Mouse (Mus musculus) embryonic facial prominence, embryonic 14.5 days (tissue): ENCODE measurements around the gene Nphp3. TPM values are rescaled to one million over a fixed set of nuclear protein-coding genes. Genes with fewer than 3 reads are reported as not detected.

Experiments
- ATAC-seq: fragments of 200-750 bp; cut with Nextera tagmentation; 2 replicates; pipeline ENCODE4 v1.8.0; 2017; ENCODE audit warnings: low read depth, moderate number of reproducible peaks, moderate TSS enrichment
- DNase-seq: peaks from one replicate; pipeline ENCODE4 v3.0.0-alpha.2; 2015; ENCODE audit warnings: low spot score
- H3K27ac ChIP-seq: fragments of 300-500 bp; sonication (generic); replicated peaks from 2 replicates; pipeline ENCODE4 v1.5.1; 2014; ENCODE audit warnings: low read depth, mild to moderate bottlenecking, low read length, moderate library complexity
- H3K27me3 ChIP-seq: fragments of 300-500 bp; sonication (generic); replicated peaks from 2 replicates; pipeline ENCODE4 v1.6.1; 2014; ENCODE audit warnings: low read length; ENCODE audit not compliant: control insufficient read depth, insufficient read depth
- H3K36me3 ChIP-seq: fragments of 300-500 bp; sonication (generic); 2 replicates; pipeline ENCODE4 v1.6.1; 2014; ENCODE audit warnings: low read length, mixed read lengths; ENCODE audit not compliant: control insufficient read depth, insufficient read depth
- H3K4me1 ChIP-seq: fragments of 300-500 bp; sonication (generic); 2 replicates; pipeline ENCODE4 v1.6.1; 2014; ENCODE audit warnings: antibody characterized with exemption, low read length; ENCODE audit not compliant: control insufficient read depth, insufficient read depth
- H3K4me2 ChIP-seq: fragments of 300-500 bp; sonication (generic); 2 replicates; pipeline ENCODE4 v1.6.1; 2014; ENCODE audit warnings: low read depth, mild to moderate bottlenecking, low read length, moderate library complexity, mixed read lengths
- H3K4me3 ChIP-seq: fragments of 300-500 bp; sonication (generic); 2 replicates; pipeline ENCODE4 v1.5.1; 2014; ENCODE audit warnings: low read depth, mild to moderate bottlenecking, low read length
- H3K9ac ChIP-seq: fragments of 300-500 bp; sonication (generic); 2 replicates; pipeline ENCODE4 v1.6.1; 2014; ENCODE audit warnings: low read depth, mild to moderate bottlenecking, low read length, moderate library complexity, mixed read lengths
- H3K9me3 ChIP-seq: fragments of 300-500 bp; sonication (generic); 2 replicates; pipeline ENCODE4 v1.6.1; 2016; ENCODE audit warnings: low read length; ENCODE audit not compliant: control insufficient read depth
- WGBS: fragments of 180-500 bp; shearing (Covaris S2); extraction: QIAGEN DNeasy Blood & Tissue Kit; methylation state at CpG from one replicate; pipeline ENCODE4 v1.1.7; 2014; 5-methylcytosine and 5-hydroxymethylcytosine counted together
- polyA plus RNA-seq: library from polyadenylated mRNA; unstranded; fragments of >200 nt; fragmentation: Nextera tagmentation; extraction: Ambion mirVana; gene quantifications from 2 replicates; pipeline ENCODE4 v1.2.1, GENCODE M21; 2014

Nphp3 gene
- polyA plus RNA-seq, 1 experiment from 2014 or later, result 5.1 TPM

DNA sequence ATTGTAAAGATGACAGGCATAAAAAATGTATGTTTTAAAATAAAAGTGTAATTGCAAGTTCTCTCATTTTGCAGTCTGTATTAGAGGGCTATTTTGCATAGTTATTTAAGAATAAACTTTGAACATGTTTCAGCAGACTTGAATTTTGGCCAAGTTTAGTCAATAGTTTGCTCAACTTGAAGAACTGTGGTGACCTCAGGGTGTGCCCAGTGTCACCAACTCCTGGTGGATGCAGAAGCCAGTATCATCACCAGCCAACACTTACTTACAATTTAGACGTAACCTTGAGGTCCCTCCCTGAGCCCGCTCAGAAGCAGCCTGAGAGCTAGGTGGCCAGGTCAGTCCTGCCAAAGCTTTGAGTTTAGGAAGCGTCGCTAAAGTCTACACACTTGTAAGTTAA lies 41.3 kb downstream of the Nphp3 start:
- ATAC-seq (no peak), DNase-seq (no peak)
- no peaks in the 10 kb centered on the region for H3K9me3 ChIP-seq
- WGBS, result 81% methylated on average over 4 of the region's 4 CpGs
- H3K4me3 ChIP-seq, result no peak overlapping the region
- H3K9ac ChIP-seq, result no peak overlapping the region
- no peak overlapping the region for H3K27ac ChIP-seq
- H3K36me3 ChIP-seq, result peaks cover 54% of the 10 kb centered on the region
- H3K4me1 ChIP-seq, result no peaks in the 10 kb centered on the region
- H3K4me2 ChIP-seq, result no peak overlapping the region
- no peaks in the 10 kb centered on the region for H3K27me3 ChIP-seq

DNA sequence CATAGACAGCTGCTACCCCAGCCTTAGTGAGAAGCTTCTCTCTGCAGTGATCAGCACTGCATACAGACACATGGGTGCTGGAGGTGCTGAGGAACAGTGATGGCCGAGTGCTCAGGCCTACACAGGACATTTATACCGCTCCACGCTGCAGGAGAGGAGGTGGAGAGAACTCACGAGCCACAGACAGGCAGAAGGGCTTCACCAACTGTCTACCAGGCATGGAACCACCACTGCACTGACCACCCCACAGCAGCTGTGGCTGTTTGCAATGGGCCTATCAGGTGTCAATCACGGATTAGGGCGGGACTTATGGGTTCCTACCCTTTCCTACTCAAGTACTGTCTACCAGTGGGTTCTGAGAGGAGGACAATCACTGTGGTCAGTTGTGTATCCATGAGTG lies 48.7 kb downstream of the Nphp3 start:
- no peak overlapping the region for H3K27ac ChIP-seq
- H3K9ac ChIP-seq, result no peak overlapping the region
- peaks cover 97% of the 10 kb centered on the region for H3K36me3 ChIP-seq
- no peaks in the 10 kb centered on the region for H3K27me3 ChIP-seq
- no peaks in the 10 kb centered on the region for H3K4me1 ChIP-seq
- DNase-seq (no peak), ATAC-seq (no peak)
- no peak overlapping the region for H3K4me3 ChIP-seq
- 93% methylated on average over 6 of the region's 6 CpGs for WGBS
- no peak overlapping the region for H3K4me2 ChIP-seq
- H3K9me3 ChIP-seq, result no peaks in the 10 kb centered on the region

DNA sequence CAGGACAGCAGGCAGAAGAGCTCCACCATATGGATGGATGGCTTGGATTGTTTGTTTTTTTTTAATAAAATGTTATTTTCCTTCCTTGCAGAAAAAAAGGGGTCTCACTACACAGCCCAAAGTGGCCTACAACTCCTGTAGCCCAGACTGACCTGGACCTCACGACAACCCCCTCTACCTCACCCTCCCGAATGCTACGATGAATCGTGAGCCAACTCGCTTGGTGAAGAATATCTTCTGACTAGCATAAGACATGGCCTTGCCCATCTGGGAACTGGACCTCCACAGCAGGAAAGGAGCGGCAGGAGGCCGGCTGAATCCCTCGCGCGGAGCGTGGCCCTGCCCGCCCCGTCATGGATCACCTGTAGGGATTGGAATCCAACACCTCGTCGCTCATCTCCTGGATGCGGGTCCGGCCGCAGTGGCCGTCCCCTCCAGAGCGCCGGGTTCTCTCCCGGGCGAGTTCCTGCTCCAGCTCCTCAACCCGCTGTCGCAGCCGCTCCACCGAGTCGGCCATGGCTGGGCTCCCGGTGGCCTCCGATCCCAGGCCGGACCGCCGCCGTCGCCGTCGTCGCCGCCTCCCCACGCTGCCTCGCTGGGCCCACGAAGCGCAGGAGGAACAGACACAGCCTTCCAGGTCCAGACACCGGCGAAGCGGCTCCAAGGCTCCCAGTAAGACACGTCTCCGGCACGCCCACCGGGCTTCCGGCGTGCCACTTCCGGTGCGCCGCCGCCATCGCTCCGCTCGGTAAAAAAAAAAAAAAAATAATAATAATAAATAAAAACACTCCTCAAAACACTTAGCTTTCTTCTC lies 60.3 kb downstream of the Nphp3 start, which contains the start of gene Uba5:
Gene Uba5 (minus strand): TSS at position 705 of the 814 bp plus-strand sequence.
- Histone ChIP-seq H3K27me3 (no peaks in the 10 kb centered on the region), H3K4me2 (peak within 1 kb of the TSS; percentile 96), H3K4me1 (peaks cover 11% of the 10 kb centered on the region), H3K9me3 (no peaks in the 10 kb centered on the region), H3K9ac (peak within 1 kb of the TSS; percentile 85), H3K4me3 (peak within 1 kb of the TSS; percentile 90), H3K36me3 (peaks cover 25% of the 10 kb centered on the region), H3K27ac (peak within 1 kb of the TSS; percentile 70; the same call in 1 of the 2 replicates)
- WGBS, result under 1% methylated on average over 40 of the region's 59 CpGs
- peak; percentile 60 for ATAC-seq
- peak; percentile 89 for DNase-seq

DNA sequence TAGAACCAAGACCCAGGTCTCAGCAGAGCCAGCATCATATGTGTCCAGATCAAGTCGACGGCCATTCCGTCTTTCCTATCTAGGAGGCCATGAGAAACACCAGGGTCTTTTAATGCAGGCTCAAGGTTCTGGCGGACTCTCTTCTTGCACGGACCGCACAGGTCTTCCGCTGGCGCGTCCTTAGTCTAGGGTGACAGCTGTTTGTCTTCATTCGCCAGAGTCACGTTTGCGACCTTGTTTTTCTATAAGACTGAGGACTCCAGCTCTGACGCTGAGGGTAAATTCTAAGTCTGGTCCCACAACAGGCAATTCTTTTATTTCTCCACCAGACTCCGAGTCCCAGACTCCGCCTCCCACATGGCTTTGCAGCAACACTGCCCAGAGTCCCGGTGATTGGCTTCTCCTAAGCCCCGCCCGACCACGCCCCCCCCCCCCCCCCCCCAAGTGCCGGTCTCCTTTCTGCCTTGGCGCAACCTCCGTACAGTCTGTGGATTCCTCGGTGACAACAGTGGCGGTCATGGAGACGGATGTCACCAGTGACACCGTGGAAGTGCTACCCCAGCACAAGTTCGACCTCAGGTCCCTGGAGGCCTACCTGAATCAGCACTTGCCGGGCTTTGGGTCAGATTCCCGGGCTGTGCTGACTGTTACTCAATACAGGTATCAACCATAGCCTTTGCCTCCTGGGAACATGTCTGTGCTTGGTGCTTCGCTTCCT lies 61.1 kb downstream of the Nphp3 start, which contains the start of gene Acad11:
Gene Acad11 (plus strand): TSS at position 134 of the 718 bp plus-strand sequence.
- H3K4me3 ChIP-seq, result peak within 1 kb of the TSS; percentile 90
- no peaks in the 10 kb centered on the region for H3K27me3 ChIP-seq
- H3K36me3 ChIP-seq, result peaks cover 18% of the 10 kb centered on the region
- H3K27ac ChIP-seq, result peak within 1 kb of the TSS; percentile 70; the same call in 1 of the 2 replicates
- no peaks in the 10 kb centered on the region for H3K9me3 ChIP-seq
- peak; percentile 97 for ATAC-seq
- H3K9ac ChIP-seq, result peak within 1 kb of the TSS; percentile 85
- WGBS, result under 1% methylated on average over 23 of the region's 30 CpGs
- DNase-seq, result peak; percentile 95
- H3K4me2 ChIP-seq, result peak within 1 kb of the TSS; percentile 96
- peaks cover 11% of the 10 kb centered on the region for H3K4me1 ChIP-seq

DNA sequence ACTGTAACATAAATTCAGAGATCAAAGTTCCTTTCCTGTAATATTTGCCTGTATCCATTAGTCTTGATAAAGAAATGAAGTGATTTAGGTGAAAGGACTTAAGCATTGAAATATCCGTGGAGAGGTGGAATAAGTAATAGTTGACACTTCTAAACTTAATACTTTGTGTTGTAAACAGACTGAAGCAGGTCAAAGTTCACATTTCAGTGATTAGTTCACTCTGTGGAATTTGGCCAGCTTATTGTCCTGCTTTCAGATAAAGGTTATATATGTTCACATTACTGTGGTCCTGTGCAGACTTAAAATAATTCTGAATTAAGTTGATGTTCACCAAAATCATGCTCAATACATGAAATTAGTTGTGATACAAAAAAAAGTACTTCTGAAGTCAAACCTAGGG lies 62.2 kb downstream of the Nphp3 start:
- Histone ChIP-seq H3K4me2 (no peak overlapping the region), H3K4me3 (no peak overlapping the region), H3K4me1 (peaks cover 11% of the 10 kb centered on the region), H3K27ac (no peak overlapping the region), H3K9me3 (no peaks in the 10 kb centered on the region), H3K9ac (no peak overlapping the region), H3K36me3 (peaks cover 11% of the 10 kb centered on the region), H3K27me3 (no peaks in the 10 kb centered on the region)
- 22% methylated on average over 1 of the region's 1 CpGs for WGBS
- ATAC-seq (no peak), DNase-seq (no peak)

DNA sequence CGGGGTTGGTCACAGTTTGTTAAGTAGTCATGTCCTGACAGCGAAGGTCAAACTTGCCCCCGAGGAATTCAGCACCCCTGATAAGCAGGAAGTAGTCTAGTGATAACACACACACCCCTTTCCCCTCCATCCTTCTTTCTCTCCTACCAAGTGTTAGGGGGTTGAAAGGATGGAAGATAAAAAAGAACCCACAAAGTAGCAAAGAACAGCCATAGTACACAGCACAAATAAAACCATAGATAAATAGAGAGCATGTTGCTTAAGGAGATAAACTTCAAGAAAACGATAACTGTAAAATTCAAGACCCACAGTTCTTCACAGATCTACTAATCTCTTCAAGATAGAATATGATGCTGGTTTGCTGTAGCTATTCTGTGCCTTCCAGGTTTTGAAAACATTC lies 67.9 kb downstream of the Nphp3 start:
- DNase-seq (no peak), ATAC-seq (no peak)
- WGBS, result 75% methylated on average over 4 of the region's 4 CpGs
- Histone ChIP-seq H3K9me3 (no peaks in the 10 kb centered on the region), H3K9ac (no peak overlapping the region), H3K36me3 (no peaks in the 10 kb centered on the region), H3K27me3 (no peaks in the 10 kb centered on the region), H3K4me2 (no peak overlapping the region), H3K4me3 (no peak overlapping the region), H3K4me1 (no peaks in the 10 kb centered on the region), H3K27ac (no peak overlapping the region)

DNA sequence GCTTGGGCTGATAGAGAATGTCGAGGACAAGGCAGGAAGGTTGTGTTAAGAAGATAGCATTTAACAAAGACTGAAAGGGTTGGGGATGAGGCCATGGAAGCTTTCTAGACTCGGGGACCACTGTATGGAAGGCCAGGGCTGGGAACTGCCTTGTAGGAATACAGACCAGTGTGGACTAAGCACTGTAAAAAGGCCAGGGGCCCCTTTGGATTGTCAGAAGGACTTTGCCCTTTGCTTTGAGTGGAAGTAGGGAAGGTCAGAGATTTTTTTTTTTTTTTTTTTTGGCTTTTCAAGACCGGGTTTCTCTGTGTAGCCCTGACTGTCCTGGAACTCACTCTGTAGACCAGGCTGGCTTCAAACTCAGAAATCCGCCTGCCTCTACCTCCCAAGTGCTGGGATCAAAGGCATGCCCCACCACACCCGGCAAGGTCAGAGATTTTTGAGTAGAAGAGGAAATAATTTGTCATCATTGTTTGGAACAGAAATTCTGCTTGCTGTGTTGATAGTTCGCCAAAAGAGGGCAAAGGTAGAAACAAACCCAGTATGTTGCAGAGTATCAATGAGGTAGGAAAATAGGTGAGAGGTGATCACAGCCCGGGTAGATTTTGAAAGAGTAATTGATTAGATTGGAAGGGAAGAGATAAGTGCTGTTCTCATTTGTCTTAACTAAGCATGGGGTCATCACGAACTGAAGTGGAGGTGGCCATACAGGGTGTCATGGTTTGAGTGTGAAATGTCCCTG lies 68.7 kb downstream of the Nphp3 start:
- WGBS, result 76% methylated on average over 8 of the region's 8 CpGs
- no peak for ATAC-seq

DNA sequence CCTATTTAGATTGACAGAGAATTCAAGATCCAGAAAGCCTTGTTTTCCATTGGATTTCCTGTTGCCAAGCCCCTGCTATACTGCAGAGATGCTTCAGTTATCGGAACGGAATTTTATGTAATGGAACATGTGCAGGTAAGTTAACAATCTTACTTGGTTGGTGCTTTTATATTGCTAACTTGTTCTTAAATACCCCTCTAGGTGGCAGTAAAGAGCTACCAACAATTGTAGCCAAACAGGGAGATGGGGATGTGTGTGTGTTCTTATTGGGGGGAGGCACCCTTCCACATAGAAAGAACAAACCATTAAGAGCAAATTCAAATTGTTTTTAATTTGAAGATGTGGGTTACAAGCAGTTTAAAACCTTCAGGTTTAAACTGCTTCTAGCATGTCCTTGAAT lies 73.5 kb downstream of the Nphp3 start:
- Histone ChIP-seq H3K4me1 (no peaks in the 10 kb centered on the region), H3K9me3 (no peaks in the 10 kb centered on the region), H3K36me3 (no peaks in the 10 kb centered on the region), H3K9ac (no peak overlapping the region), H3K27me3 (no peaks in the 10 kb centered on the region), H3K27ac (no peak overlapping the region), H3K4me2 (no peak overlapping the region), H3K4me3 (no peak overlapping the region)
- DNase-seq (no peak), ATAC-seq (no peak)
- WGBS, result 63% methylated on average over 2 of the region's 2 CpGs

More for the DNA sequence above, 68.7 kb downstream of the Nphp3 start:
- H3K27me3 ChIP-seq, result no peaks in the 10 kb centered on the region
- H3K4me2 ChIP-seq, result no peak overlapping the region
- no peaks in the 10 kb centered on the region for H3K4me1 ChIP-seq
- no peaks in the 10 kb centered on the region for H3K9me3 ChIP-seq
- no peaks in the 10 kb centered on the region for H3K36me3 ChIP-seq
- no peak for DNase-seq
- no peak overlapping the region for H3K4me3 ChIP-seq
- H3K27ac ChIP-seq, result no peak overlapping the region
- H3K9ac ChIP-seq, result no peak overlapping the region
